Mouse (Mus musculus) stomach, embryonic 14.5 days (tissue): Measurements from ENCODE around the gene Vps35. TPM values are rescaled to one million over a fixed set of nuclear protein-coding genes. Genes with fewer than 3 reads are reported as not detected.

Experiments used
- ATAC-seq: fragments of 200-750 bp; cut with Nextera tagmentation; 2 replicates; pipeline ENCODE4 v1.8.0; 2017; ENCODE audit warnings: low read depth, moderate TSS enrichment; ENCODE audit not compliant: insufficient number of reproducible peaks, insufficient read depth, low FRiP score
- H3K27ac ChIP-seq: fragments of 300-500 bp; sonication (generic); 2 replicates; pipeline ENCODE4 v1.5.1; 2014; ENCODE audit warnings: mild to moderate bottlenecking, low read length, moderate library complexity, mixed read lengths
- H3K27me3 ChIP-seq: fragments of 300-500 bp; sonication (generic); 2 replicates; pipeline ENCODE4 v1.6.1; 2014; ENCODE audit warnings: low read length, control low read depth, mixed read lengths; ENCODE audit not compliant: control insufficient read depth, insufficient read depth
- H3K36me3 ChIP-seq: fragments of 300-500 bp; sonication (generic); 2 replicates; pipeline ENCODE4 v1.6.1; 2014; ENCODE audit warnings: mild to moderate bottlenecking, control low read depth, low read length, moderate library complexity, mixed read lengths; ENCODE audit not compliant: control insufficient read depth, insufficient read depth
- H3K4me1 ChIP-seq: fragments of 300-500 bp; sonication (generic); 2 replicates; pipeline ENCODE4 v1.6.1; 2014; ENCODE audit warnings: low read length, control low read depth, mixed read lengths; ENCODE audit not compliant: control insufficient read depth, insufficient read depth
- H3K4me2 ChIP-seq: fragments of 300-500 bp; sonication (generic); replicated peaks from 2 replicates; pipeline ENCODE4 v1.6.1; 2014; ENCODE audit warnings: low read depth, low read length, control low read depth
- H3K4me3 ChIP-seq: fragments of 300-500 bp; sonication (generic); 2 replicates; pipeline ENCODE4 v1.5.1; 2014; ENCODE audit warnings: low read depth, low read length, control low read depth
- H3K9ac ChIP-seq: fragments of 300-500 bp; sonication (generic); replicated peaks from 2 replicates; pipeline ENCODE4 v1.6.1; 2014; ENCODE audit warnings: low read depth, mild to moderate bottlenecking, control low read depth, low read length, moderate library complexity, mixed read lengths
- H3K9me3 ChIP-seq: fragments of 300-500 bp; sonication (generic); 2 replicates; pipeline ENCODE4 v1.6.1; 2016; ENCODE audit warnings: low read depth, low read length, control low read depth; ENCODE audit not compliant: control insufficient read depth
- WGBS: fragments of 180-500 bp; shearing (Covaris S2); extraction: QIAGEN DNeasy Blood & Tissue Kit; methylation state at CpG from one replicate; pipeline ENCODE4 v1.1.7; 2014; 5-methylcytosine and 5-hydroxymethylcytosine counted together
- polyA plus RNA-seq: library from polyadenylated mRNA; unstranded; fragments of >200 nt; fragmentation: Nextera tagmentation; extraction: Ambion mirVana; gene quantifications from 2 replicates; pipeline ENCODE4 v1.2.1, GENCODE M21; 2014

Gene Vps35
- polyA plus RNA-seq, 1 experiment from 2014 or later, result 133 TPM

DNA sequence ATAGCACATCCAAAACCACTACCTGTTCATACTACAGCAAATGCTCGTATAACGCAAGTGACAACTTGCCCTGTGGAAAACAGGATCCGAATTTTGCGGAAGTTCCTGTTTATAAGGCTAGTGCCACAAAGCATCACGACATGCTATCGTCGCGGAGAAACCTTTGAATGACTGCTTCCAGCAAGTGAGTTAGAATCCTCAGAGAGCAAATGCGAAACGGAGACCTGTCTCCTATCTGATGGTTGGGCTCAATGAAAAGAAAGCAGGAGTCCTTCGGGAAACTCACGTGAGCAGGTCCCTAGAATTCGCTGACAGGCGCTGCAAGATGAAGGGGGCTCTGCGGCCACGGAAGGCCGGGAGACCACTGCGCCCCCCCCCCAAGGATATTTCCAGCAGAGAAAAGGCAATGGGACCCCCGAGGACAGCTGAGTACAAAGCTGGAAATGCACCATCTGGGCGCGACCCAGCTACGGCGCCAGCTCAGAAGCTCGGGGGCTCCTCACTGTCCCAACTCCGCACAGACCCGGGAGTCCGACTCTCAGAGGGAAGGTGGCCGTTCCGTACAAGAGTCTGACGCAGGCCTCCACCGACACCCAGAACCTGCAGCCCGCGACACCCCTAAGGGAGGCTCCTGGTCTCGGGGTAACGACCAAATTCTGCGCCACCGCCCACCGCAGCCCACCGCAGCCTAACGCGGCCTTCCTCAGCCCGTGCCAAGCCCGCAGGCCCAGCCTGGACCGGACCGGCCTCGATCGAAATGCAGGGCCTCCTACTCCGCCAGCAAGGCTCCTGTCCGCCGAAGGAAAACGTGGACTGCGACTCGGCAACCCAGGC is 785 bp downstream of the Vps35 start:
- Histone ChIP-seq H3K4me2 (peak overlapping the region; percentile 65), H3K4me3 (peak overlapping the region; percentile 69), H3K9ac (peak overlapping the region; percentile 76), H3K36me3 (peaks cover 19% of the 10 kb centered on the region), H3K4me1 (peaks cover 8% of the 10 kb centered on the region), H3K27ac (peak overlapping the region; percentile 91), H3K9me3 (no peaks in the 10 kb centered on the region), H3K27me3 (no peaks in the 10 kb centered on the region)
- WGBS, result under 1% methylated on average over 53 of the region's 53 CpGs
- ATAC-seq, result peak; percentile 36; the same call in 1 of the 2 replicates

DNA sequence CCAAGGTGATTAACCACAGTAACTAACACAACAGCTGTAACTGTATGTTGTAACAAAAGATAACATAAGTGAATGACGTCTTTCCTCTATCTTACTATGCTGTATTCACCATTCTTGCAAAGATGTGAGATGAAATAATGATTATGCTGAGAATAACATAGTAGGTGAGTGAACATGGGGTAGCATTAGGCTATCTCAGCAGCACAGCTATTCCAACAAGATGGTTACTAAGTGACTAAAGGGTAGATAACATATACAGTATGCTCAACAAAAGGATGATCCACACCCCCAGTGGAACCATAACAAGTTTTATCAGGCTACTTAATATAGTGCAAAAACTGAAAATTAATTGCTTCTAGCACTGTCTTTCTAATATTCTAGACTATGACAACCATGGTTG is 12.8 kb downstream of the Vps35 start:
- no peak for ATAC-seq
- WGBS, result 92% methylated on average over 1 of the region's 1 CpGs
- H3K27me3 ChIP-seq, result no peaks in the 10 kb centered on the region
- H3K9ac ChIP-seq, result no peak overlapping the region
- H3K9me3 ChIP-seq, result no peaks in the 10 kb centered on the region
- H3K4me1 ChIP-seq, result no peaks in the 10 kb centered on the region
- H3K4me2 ChIP-seq, result no peak overlapping the region
- peaks cover 52% of the 10 kb centered on the region for H3K36me3 ChIP-seq
- H3K4me3 ChIP-seq, result no peak overlapping the region
- H3K27ac ChIP-seq, result no peak overlapping the region

- WGBS, result 78% methylated on average over 1 of the region's 1 CpGs
- H3K9me3 ChIP-seq, result no peaks in the 10 kb centered on the region
- H3K4me3 ChIP-seq, result no peak overlapping the region
- no peak overlapping the region for H3K9ac ChIP-seq
- H3K4me2 ChIP-seq, result no peak overlapping the region
- no peaks in the 10 kb centered on the region for H3K36me3 ChIP-seq
- no peaks in the 10 kb centered on the region for H3K4me1 ChIP-seq
- no peak for ATAC-seq
- no peak overlapping the region for H3K27ac ChIP-seq
- H3K27me3 ChIP-seq, result no peaks in the 10 kb centered on the region
Measured at GRCm38 (mm10) chr8:85227297-85227696, 72.3 kb downstream of the Vps35 start.

GRCm38 (mm10) chr8:85225688-85226087 is 73.9 kb downstream of the Vps35 start, which contains the start of gene Olfr371:
Gene Olfr371 (plus strand): TSS chr8:85225988.
- no peak for ATAC-seq
- no peaks in the 10 kb centered on the region for H3K36me3 ChIP-seq
- no peaks in the 10 kb centered on the region for H3K9me3 ChIP-seq
- no peak within 1 kb of the TSS for H3K27ac ChIP-seq
- 26% methylated on average over 1 of the region's 1 CpGs for WGBS
- H3K4me3 ChIP-seq, result no peak within 1 kb of the TSS
- no peak within 1 kb of the TSS for H3K4me2 ChIP-seq
- no peaks in the 10 kb centered on the region for H3K4me1 ChIP-seq
- H3K9ac ChIP-seq, result no peak within 1 kb of the TSS
- H3K27me3 ChIP-seq, result no peaks in the 10 kb centered on the region

DNA sequence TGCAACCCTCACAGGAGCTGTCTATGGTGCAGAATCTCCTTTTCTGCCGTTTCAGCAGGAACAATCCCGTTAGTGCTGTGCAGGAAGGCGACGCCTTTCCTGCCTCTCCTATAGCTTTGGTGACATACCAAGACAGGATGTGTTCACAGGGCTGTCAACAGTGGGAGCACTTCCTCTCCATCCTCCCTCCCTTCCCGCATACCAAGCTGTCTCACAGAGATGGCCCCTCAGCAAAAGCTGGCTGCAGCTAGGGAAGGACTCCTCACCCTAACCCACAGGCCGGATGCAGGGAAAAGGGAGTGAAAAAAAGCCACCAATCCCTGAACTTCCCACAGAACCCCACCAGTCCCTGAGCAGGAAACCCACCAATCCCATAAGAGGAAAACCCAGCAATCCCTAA is 78.6 kb downstream of the Vps35 start:
- Histone ChIP-seq H3K27ac (no peak overlapping the region), H3K9ac (no peak overlapping the region), H3K9me3 (no peaks in the 10 kb centered on the region), H3K4me2 (no peak overlapping the region), H3K27me3 (no peaks in the 10 kb centered on the region), H3K36me3 (no peaks in the 10 kb centered on the region), H3K4me3 (no peak overlapping the region), H3K4me1 (no peaks in the 10 kb centered on the region)
- 38% methylated on average over 6 of the region's 6 CpGs for WGBS
- ATAC-seq, result no peak

DNA sequence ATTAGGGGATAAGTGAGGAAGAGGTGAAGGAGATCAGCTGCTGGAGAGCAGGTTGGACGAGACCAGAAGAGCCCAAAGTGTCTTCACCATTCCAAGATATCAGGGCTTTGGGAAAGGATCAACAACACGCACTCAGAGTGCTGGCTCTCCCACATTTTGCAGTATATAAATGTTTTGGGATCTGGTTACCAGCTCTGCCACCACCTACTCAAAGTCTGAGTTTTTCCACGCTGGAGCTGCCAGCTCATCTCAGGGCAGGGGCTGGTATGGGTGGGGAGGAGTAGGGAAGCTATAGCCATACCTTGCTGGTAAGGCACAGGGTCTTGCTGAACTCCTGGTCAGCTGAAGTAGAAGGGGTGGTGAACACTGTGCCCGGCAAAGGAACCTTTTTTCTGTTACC is 79.4 kb downstream of the Vps35 start:
- Histone ChIP-seq H3K4me1 (no peaks in the 10 kb centered on the region), H3K4me2 (no peak overlapping the region), H3K9me3 (no peaks in the 10 kb centered on the region), H3K4me3 (no peak overlapping the region), H3K9ac (no peak overlapping the region), H3K27me3 (no peaks in the 10 kb centered on the region), H3K36me3 (no peaks in the 10 kb centered on the region), H3K27ac (no peak overlapping the region)
- ATAC-seq, result no peak
- 77% methylated on average over 4 of the region's 4 CpGs for WGBS

Other genes with a start within 250 kb of the Vps35 start
- 31.9 and 32.6 TPM in 2 replicates for gene Fbxw9, start 239.7 kb downstream of the Vps35 start, polyA plus RNA-seq
- not detected in 2 replicates for gene Gm5741, start 231.8 kb downstream of the Vps35 start, polyA plus RNA-seq
- 51.9 and 53.9 TPM in 2 replicates for gene Dhps, start 228.0 kb downstream of the Vps35 start, polyA plus RNA-seq
- gene Wdr83os, start 219.1 kb downstream of the Vps35 start, polyA plus RNA-seq, result 144 and 153 TPM in 2 replicates
- gene Wdr83, start 218.5 kb downstream of the Vps35 start, polyA plus RNA-seq, result 45.0 and 46.4 TPM in 2 replicates
- 41.5 and 45.9 TPM in 2 replicates for gene Man2b1, start 216.5 kb downstream of the Vps35 start, polyA plus RNA-seq
- gene Zfp791, start 176.7 kb downstream of the Vps35 start, polyA plus RNA-seq, result 1.7 and 2.9 TPM in 2 replicates
- not detected in 2 replicates for gene Cks1brt, start 147.9 kb downstream of the Vps35 start, polyA plus RNA-seq
- gene Olfr371, start 73.8 kb downstream of the Vps35 start, polyA plus RNA-seq, result not detected in 2 replicates
- gene Orc6, start 170 bp downstream of the Vps35 start, polyA plus RNA-seq, result 109 and 110 TPM in 2 replicates
- gene Mylk3, start 86.5 kb upstream of the Vps35 start, polyA plus RNA-seq, result 0.55 and 0.95 TPM in 2 replicates
- gene 4921524J17Rik, start 133.0 kb upstream of the Vps35 start, polyA plus RNA-seq, result 37.9 and 40.0 TPM in 2 replicates
- 27.2 and 27.7 TPM in 2 replicates for gene Gpt2, start 192.8 kb upstream of the Vps35 start, polyA plus RNA-seq